Mouse (Mus musculus) retina, postnatal 7 days (tissue): Measurements from ENCODE around the gene Ints11.

ENCODE experiments used
- DNase-seq: peaks from one replicate; pipeline ENCODE4 v3.0.0-alpha.2; 2012; ENCODE audit warnings: low read depth, low spot score

Ints11 gene

DNA sequence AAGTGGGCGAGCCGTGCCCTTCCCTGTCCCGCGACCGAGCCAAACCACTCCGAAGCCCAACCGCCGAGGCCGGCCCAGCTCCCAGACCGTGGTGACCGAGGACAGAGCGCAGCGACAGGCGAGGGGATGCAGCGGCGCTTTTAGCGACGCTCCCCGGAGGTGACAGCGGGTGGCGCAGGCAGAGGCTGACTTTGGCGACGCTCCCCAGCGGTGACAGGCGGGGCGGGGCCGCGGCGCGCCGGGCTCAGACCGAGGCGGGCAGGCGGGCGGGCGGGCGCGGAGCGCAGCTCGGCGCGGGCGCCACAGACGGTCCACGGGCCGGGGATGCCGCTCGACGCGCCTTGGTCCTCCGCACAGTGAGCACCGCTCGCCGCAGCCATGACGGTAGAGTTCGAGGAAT lies 22.7 kb downstream of the Ints11 start:
- peak; percentile 75 for DNase-seq

DNA sequence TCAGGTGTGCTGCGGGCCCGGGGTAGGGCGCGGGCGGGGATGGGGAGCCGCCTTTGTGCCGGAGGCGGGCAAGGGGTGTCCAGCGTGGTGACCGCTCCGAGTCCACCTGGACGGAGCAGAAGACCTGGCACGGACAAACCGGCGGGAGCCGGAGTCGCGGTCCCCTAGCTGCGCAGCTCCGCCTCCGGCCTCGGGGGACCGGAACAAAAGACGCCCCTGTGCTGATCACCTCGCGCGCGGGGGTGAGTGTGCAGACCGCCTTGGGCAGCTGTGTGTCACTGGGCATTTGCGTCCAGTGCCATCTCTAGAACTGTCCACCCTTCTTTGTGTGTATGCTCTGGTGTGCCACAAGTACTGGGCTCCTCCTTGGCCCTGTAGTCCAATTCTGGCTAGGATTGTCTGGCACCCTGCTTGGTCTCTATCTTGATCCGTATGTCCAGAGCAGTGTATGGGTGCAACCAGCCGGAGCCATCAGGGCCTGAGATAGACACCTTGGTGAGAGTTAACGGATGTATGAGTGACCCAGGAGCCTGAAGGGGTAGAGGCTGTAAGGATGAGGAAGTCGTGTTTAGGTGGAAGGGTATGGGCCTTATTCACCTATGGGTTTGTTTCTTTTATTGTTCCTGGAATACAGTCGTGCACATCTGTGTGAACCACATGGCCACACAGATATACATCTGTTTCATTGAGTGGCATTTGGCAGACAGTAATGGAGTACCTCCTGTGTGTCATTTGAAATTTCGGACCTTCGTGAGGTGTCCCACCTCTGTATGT lies 23.3 kb downstream of the Ints11 start:
- DNase-seq, result no peak

DNA sequence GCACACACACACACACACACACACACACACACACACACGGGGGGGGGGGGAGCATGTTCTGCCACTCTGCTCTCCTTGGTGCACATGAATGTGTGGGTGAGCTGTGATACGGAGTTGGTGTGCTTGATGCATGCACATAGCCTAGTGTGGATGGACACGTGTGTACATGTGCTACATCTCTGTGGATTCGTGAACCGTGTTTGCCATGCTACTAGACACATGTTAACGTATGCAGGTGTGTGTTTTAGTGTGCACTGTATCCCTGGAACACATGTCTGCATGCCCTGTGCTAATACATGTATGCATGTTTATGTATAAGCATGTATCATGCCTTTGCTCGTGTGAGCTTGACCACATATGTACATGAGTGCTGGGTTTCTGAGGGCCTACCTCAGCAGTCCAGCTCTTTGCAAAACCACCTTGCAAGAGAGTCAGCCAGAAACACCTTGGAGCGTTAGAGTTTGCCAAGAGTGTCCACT lies 23.9 kb downstream of the Ints11 start:
- DNase-seq, result no peak

DNA sequence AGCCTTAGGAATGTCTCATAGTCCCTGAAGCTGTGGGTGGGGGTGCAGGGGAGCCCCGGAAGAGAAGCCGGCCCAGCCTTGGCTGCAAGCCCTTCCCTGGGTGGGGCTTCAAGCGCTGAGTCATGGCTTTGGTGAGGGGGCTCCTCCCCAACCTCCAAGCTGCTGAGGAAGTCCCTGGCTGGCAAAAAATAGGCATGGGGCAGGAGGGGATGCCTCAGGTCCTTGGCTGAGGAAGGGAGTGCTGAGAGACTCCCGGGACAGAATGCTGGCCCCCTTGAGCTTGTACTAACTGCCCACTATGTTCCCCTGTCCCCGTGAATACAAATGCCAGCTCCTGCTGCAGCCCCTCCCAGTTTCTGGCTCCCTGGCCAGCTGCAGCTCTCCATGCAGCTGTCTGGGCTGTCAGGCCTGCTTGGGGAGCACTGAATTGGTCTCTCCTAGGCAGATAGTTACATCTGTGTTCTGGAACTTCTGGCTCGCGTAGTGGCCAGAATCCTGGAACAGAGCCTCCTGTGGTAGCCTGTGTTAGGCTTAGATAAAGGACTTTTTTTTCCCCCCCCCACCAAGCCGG lies 25.1 kb downstream of the Ints11 start:
- DNase-seq, result no peak

DNA sequence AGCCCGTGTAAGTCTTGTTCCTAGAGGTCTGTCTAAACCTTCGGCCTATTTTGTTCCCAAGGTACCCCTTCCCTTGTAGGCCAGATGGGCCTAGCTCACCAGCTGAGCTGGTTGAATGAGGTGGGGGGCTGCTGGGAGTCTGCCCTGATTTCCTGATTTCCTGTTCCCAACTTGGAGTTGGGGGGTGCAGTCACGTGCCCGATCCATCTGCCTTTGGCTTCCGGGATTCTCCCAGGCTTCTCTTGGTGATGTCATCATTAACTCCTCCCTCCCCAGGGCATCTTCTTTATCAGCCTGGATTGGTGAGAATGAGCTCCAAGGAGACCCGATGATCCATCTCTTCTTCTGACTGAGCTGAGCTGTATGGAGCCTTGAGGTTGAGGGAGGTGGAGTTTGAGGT lies 25.9 kb downstream of the Ints11 start:
- peak; percentile 65 for DNase-seq

DNA sequence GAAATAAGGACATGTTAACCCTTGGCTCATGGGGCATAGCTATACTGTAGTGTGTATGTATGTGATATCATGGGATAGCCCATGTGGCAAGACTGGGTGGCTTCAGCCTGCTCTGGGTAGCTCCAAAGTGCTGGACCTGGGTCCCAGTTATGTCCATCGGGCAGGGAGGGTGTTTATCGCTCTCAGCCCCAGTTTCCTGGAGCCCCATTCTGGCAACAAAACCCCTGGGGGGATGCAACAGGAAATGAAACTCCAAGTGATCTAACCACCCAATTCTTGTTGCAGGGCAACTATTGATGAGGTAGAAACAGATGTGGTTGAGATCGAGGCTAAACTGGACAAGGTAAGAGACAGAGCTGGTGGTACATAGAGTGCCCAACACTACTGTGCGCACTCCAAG lies 26.5 kb downstream of the Ints11 start:
- no peak for DNase-seq

DNA sequence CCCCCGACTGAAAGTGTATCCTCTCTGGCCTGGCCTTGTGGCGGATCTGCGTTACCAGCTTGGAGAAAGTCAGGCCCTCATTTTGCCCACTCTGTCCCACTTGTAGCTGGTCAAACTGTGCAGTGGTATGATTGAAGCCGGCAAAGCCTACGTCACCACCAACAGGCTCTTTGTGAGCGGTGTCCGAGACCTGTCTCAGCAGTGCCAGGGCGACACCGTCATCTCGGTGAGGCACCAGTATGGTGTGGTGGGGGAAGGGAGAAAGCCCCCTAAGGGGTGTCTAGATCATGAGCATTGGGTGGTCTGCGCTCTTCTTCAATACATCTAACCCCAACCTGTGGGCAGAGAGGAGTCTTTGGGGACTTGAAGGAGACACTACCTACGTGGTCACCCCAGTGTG lies 27.1 kb downstream of the Ints11 start:
- DNase-seq, result no peak

DNA sequence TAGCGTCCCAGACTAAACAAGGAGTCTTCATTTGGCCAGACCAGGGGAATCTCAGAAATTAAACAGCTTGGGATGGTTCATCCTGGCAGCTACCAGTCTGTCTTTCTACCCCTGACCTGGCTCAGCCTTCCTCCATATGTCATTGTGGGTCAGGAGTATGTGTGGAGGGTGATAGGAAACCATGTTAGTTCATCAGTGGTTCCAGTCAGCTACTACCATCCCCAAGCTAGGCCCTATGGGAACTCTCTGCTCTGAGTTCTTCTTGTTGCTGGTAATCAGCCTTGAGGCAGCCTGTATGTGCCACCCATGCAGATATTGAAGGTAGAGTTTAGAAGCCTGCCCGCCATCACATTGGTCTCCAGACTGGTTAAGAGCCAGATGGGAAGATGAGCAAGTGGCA lies 29.0 kb downstream of the Ints11 start:
- no peak for DNase-seq

DNA sequence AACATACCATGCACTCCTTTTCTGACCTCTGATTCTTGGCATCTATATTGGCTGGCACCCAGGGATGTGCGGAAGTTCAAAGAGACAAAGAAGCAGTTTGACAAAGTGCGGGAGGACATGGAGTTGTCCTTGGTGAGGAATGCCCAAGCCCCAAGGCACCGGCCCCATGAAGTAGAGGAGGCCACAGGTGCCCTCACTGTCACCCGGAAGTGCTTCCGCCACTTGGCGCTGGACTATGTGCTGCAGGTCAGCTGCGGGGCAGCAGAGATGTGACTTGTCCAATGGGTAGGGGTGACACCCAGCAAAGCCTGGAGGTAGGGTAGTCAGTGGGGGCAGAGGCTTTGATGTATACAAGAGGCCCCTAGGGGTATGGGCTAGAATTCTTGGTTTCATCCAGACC lies 30.0 kb downstream of the Ints11 start:
- no peak for DNase-seq

DNA sequence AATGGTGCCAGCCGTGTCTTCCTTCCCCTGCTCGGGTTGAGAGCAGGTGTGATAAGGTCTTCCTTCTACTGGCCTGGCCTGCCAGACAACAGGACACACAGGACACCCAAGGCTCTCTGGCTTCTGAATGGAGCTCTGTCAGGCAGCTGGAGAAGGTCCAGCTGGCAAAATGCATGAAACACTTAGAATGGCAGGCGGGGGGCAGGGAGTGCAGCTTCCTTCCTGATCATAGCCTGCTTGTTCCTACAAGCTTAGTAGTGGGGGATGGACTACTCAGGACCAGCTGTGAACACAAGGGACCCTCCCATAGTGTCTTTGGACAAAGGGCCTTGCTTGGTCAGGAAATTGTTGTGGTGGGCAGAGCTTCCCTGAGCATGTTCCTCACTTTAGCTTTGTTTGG lies 31.9 kb downstream of the Ints11 start:
- DNase-seq, result no peak

DNA sequence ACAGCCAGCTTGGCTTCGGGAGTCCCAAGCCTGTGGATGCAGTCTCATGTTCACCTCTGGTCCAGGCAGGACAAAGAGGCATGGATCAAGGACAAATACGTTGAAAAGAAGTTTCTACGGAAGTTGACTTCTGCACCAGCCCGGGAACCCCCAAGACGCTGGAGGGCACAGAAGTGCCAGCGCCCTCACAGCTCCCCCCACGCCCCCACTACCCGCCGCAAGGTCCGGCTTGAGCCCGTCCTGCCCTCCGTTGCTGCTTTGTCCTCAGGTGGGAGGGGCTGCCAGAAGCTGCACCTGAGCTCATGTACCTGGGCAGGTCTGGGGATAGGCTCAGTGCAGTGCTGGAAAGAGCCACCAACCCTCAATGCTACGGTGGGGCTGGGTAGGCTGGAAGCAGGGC lies 33.9 kb downstream of the Ints11 start:
- no peak for DNase-seq

DNA sequence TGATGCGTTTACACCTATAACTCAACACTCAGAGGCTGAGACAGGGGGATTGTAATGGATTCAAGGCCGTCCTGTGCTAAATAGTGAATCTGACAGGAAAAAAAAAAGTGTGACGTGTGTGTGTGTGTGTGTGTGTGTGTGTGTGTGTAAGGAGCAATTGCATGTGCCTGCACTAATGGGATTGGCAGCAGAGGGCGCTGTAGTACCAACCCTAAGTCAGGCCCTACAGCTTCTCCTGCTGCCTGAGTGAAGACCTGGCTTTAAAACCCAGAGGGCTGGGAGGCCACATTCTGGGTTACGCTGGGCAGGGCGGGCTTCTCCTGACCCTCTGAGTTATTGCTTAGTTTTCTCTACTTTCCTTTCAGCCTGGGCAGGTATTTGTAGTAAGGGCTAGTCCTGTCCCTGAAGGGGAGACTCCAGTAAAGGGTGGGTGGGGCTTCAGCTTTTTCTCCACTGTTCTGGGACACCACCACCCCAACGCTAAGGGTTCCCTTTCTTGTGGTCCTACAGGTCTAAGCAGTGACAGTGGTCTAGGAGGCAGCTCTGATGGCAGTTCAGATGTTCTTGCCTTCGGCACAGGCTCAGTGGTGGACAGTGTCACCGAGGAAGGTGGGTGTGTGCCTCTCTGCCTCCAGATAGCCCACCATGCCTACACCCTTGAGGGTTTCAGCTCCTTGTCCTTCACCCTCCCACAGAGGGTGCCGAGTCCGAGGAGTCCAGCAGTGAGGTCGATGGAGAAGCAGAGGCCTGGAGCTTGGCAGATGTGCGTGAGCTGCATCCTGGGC lies 35.2 kb downstream of the Ints11 start:
- no peak for DNase-seq

DNA sequence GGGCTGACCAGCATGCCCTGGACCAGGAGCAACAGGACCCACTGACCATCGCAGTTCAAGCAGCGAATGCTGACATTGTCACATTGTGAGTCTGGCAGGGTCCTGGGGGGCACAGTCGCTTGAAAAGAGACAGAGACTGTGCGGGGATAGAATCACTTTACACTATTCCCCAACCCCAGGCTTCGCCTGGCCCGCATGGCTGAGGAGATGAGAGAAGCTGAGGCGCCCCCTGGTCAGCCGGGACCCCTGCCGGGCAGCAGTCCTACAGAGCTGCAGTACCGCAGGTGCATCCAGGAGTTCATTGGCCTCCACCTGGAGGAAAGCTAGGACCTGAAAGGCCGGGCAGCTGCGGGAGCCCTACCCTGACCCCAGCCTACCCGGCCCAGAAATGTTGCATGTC lies 36.3 kb downstream of the Ints11 start:
- no peak for DNase-seq

DNA sequence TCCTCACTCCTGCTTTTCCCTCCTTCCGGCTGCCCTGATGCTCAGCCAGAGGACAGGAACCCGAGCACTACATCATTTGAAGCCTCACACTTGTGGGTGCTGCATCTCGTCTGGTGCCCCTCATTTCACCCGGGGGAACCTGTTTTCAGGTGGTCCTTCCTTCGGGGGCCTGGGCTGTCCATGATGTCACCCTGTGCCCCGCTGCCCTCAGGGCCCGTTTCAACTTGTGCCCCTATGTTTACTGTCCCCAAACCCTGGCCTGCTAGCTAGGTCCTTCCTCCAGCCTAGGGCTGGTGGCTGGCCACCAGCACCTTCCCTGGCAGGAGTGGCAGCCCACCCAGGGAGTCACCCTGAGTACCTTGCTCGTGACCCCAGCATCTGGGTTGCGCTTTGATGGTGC lies 36.8 kb downstream of the Ints11 start:
- DNase-seq, result no peak

DNA sequence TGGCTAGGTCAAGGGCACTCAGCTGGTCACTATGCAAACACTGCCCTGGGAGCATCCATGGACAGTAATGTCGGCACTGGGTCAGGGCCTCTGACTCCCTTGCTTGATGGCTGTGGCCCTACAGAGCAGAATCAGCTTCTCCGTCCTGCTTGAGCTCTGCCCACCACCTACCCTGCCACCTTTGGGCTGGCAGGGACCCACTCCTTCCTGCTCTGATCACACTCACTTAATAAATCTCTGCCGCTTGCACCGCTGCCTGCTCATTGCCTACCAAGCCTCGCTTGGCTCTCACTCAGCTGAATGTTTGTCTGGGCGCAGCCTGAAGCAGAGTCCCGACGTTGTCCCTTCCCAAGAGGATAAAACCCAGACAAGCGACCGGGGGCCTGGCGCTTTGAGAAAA lies 37.7 kb downstream of the Ints11 start:
- DNase-seq, result no peak

DNA sequence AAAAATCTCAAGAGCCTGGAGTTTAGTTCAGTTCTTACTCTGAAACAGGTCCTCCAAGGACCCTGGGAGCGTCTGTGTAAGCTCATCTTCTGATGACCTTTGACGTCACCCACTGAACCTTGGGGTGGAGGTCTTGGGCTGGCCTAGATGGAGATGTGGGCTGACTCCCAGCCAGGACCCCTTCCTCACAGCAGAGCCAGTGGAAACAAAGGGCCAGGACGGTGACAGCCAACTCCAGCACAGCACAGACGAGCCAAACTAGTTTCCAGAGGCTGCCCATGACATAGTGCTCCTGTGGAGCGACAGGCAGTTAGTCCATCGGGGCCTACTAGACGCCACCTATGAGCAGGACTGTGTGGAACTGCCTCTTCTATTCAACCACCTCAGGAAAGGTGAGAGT lies 38.9 kb downstream of the Ints11 start:
- no peak for DNase-seq

DNA sequence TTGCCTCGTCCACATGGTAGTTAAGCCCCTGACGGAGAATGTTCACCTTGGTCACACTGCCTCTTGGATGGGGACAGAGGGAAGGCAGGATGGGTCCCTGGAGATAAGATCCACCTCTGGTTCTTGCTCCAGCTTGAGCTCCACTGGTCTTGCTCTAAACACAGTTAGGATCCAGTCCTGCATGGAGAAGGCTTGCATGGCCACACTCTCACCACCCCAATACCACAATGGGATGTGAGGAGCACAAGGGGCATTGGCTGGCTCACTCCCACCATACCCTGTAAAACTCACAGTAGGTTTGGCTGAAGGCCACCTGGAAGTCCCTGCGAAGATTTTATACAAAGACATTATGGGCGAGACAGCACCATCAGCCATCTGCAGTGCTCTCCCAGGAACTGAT lies 39.4 kb downstream of the Ints11 start:
- no peak for DNase-seq

DNA sequence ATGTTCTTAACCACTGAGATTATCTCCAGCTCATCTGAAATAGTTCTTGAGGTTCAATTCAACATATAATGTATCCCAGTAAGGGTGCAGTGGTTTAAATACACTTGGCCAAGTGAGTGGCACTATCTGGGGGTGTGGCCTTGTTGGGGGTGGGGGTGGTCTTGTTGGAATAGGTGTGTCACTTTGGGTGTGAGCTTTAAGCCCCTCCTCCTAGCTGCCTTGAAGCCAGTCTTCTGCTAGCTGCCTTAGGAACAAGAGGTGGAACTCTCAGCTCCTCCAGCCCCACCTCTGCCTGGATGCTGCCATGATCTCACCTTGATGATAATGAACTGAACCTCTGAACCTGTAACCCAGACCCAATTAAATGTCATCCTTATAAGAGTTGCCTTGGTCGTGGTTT lies 62.7 kb downstream of the Ints11 start:
- no peak for DNase-seq
